Mouse (Mus musculus): Measurements from ENCODE around the gene Mfrp. TPM values are rescaled to one million over a fixed set of nuclear protein-coding genes. Genes with fewer than 3 reads are reported as not detected.

Gene Mfrp
- polyA plus RNA-seq, 1 experiment from 2014 or later, result 0.26 TPM

DNA sequence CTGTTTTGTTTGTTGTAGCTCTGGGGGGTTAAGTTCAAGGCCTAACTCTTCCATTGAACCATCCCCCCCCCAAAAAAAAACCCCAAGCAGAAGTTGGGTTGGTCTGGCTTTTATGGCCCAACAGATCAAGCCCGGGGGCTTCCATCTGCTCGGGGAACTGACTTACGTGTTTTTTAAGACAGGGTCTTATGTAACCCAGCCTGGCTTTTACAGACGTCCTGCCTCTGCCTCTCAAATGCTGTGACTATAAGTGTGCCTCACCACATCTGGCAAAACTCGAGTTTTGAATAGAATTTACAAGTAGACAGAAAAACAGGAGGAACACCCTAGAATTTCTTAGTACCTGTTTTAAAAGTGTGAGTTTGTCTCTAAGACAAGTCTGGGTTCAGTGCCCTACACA lies 19.9 kb upstream of the Mfrp start:
- Histone ChIP-seq H3K27me3 (ENCODE audit: poor library complexity, severe bottlenecking) (peaks cover 89% of the 10 kb centered on the region), H3K36me3 (replicated peaks) (no peaks in the 10 kb centered on the region), H3K4me1 (peaks cover 60% of the 10 kb centered on the region), H3K27ac (no peak overlapping the region), H3K4me3 (no peak overlapping the region), H3K9me3 (no peaks in the 10 kb centered on the region)
- DNase-seq (ENCODE audit: extremely low spot score, low spot score), result no peak
- 73% methylated on average over 5 of the region's 5 CpGs for WGBS

DNA sequence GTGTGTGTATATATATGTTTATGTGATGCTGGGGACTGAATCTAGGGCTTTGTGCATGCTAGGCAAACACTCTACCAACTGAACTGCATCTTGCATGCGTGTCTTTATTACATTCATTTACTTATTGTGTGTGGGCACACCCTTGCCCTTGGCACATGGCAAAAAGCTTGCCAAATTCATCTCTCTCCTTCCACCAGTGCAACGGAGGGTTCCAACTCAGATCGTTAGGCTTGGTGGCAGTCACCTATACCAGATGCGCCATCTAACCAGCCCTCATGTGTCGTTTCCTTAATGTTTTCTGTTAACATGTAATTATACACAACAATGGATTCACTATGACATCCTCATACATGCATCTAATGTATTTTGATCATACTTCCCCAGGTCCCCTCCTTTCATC lies 19.3 kb upstream of the Mfrp start:
- 92% methylated on average over 5 of the region's 5 CpGs for WGBS
- peaks cover 59% of the 10 kb centered on the region for H3K4me1 ChIP-seq
- no peak overlapping the region for H3K4me3 ChIP-seq

DNA sequence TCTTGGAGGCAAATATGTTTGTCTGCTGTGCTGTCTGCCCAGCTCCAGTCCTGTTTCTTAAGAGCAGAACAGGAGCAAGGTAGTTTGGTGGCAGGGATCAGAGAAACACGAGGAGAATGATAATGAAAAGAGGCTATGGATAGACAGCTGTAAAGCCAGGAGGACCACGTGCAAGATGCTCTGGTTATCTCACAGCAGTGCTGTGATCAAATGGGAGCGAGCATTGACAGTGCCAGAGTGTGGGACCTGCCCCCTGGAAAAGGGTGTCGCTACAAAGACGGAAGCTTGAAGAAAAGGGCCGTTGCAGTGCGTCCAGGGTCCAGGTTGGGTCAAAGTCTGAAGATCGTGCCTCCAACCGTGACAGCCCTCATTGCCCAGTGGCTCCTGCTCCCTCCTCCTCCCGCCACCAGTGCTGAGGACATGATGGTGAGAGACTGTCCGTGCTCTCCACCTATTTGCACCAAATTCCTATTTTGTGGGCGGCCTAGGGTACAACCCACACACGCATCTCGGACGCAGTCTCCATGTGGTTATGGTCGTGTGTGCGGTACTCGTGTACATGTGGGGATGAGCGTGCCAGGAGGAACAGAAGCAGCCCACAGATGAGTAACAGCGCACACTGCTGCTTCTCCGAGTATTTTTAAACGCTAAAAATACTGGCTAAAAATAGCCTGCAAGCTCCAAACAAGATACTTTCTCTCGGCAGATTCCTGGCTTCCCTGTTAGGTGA lies 18.0 kb upstream of the Mfrp start:
- H3K27me3 ChIP-seq (ENCODE audit: poor library complexity, severe bottlenecking), result peaks cover 95% of the 10 kb centered on the region
- no peak overlapping the region for H3K27ac ChIP-seq
- 8% methylated on average over 23 of the region's 23 CpGs for WGBS
- H3K36me3 ChIP-seq (replicated peaks), result no peaks in the 10 kb centered on the region
- peaks cover 64% of the 10 kb centered on the region for H3K4me1 ChIP-seq
- no peak for DNase-seq (ENCODE audit: extremely low spot score, low spot score)
- H3K4me3 ChIP-seq, result peak overlapping the region; percentile 72
- H3K9me3 ChIP-seq, result no peaks in the 10 kb centered on the region

More for the DNA sequence above, 19.3 kb upstream of the Mfrp start:
- DNase-seq (ENCODE audit: extremely low spot score, low spot score), result no peak
- no peak overlapping the region for H3K27ac ChIP-seq
- H3K27me3 ChIP-seq (ENCODE audit: poor library complexity, severe bottlenecking), result peaks cover 95% of the 10 kb centered on the region
- no peaks in the 10 kb centered on the region for H3K9me3 ChIP-seq
- no peaks in the 10 kb centered on the region for H3K36me3 ChIP-seq (replicated peaks)

DNA sequence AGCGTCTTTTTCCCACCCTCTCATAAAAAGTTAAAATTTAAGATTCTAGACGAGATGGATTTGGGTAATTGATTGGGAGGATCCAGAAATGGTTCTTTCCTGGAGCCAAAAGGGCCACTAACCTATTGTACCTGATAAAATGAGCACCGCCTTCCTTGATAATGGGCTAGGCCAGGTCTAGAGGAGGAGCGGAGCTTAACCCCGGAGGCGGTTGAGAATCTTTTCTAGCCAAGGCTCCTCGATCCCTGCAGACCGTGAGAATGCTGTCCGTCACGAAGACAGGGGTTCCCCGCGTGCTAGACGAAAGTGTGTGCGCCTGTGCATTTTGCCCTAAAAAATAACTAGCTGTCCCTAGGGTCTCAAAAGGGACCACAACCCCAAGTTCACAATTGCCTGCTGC lies 17.3 kb upstream of the Mfrp start:
- Histone ChIP-seq H3K9me3 (no peaks in the 10 kb centered on the region), H3K4me3 (peak overlapping the region; percentile 72), H3K27me3 (ENCODE audit: poor library complexity, severe bottlenecking) (peaks cover 95% of the 10 kb centered on the region), H3K4me1 (peaks cover 63% of the 10 kb centered on the region), H3K27ac (peak overlapping the region; percentile 84), H3K36me3 (replicated peaks) (no peaks in the 10 kb centered on the region)
- WGBS, result under 1% methylated on average over 14 of the region's 14 CpGs
- no peak for DNase-seq (ENCODE audit: extremely low spot score, low spot score)

DNA sequence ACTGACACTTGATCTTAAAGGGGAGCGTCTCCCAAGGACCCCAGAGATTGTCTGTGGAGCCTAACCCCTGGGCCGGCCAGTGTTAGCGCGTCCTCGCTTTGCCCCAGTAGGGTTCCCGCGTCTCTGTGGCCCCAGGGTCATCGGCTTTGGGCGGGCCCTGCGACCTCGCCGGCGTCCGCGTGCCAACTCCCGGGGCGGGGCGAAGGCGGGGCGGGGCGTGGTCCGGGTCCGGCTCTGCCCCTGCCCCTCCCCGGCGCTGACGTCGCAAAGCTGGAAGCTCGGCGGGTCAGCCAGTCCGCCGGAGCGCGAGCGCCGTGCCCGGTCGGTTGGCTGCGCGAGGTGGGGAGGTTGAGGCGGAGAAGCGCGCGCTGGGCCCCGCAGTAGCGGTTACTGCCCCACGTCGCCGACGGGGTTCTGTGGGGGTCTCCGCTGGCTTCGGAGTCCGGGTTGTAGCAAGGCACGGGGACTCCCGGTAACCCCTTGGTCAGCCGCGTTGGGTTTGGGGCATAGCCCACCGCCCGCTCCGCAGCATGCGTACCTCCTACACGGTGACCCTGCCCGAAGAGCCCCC lies 16.8 kb upstream of the Mfrp start:
- H3K27me3 ChIP-seq (ENCODE audit: poor library complexity, severe bottlenecking), result peaks cover 92% of the 10 kb centered on the region
- no peaks in the 10 kb centered on the region for H3K9me3 ChIP-seq
- under 1% methylated on average over 62 of the region's 62 CpGs for WGBS
- H3K27ac ChIP-seq, result peak overlapping the region; percentile 84
- peak overlapping the region; percentile 72 for H3K4me3 ChIP-seq
- DNase-seq (ENCODE audit: extremely low spot score, low spot score), result peak; percentile 90
- no peaks in the 10 kb centered on the region for H3K36me3 ChIP-seq (replicated peaks)
- peaks cover 66% of the 10 kb centered on the region for H3K4me1 ChIP-seq

DNA sequence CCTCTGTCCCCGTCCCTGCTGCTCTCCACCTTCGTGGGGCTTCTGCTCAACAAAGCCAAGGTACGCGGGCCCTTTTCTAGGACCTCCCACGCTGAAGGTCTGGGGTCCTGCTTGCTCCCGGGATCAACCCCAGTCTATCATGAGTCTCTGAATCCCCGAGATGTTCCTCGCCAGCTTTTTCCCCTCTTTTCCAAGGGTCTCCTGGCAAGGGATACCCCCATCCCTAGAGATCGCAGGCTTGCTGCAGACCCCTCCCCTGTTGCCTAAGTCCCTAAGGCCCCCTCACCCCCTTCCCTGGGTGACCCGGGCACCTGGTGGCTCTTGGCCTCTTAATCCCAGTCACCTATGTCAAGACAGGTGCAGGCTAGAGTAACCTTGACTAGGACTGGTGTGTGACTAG lies 16.3 kb upstream of the Mfrp start:
- 2% methylated on average over 10 of the region's 10 CpGs for WGBS
- Histone ChIP-seq H3K36me3 (replicated peaks) (peaks cover 4% of the 10 kb centered on the region; the same call in 1 of the 2 replicates), H3K27me3 (ENCODE audit: poor library complexity, severe bottlenecking) (peaks cover 86% of the 10 kb centered on the region), H3K4me3 (peak overlapping the region; percentile 72), H3K4me1 (peaks cover 68% of the 10 kb centered on the region), H3K9me3 (no peaks in the 10 kb centered on the region), H3K27ac (peak overlapping the region; percentile 84)
- no peak for DNase-seq (ENCODE audit: extremely low spot score, low spot score)

DNA sequence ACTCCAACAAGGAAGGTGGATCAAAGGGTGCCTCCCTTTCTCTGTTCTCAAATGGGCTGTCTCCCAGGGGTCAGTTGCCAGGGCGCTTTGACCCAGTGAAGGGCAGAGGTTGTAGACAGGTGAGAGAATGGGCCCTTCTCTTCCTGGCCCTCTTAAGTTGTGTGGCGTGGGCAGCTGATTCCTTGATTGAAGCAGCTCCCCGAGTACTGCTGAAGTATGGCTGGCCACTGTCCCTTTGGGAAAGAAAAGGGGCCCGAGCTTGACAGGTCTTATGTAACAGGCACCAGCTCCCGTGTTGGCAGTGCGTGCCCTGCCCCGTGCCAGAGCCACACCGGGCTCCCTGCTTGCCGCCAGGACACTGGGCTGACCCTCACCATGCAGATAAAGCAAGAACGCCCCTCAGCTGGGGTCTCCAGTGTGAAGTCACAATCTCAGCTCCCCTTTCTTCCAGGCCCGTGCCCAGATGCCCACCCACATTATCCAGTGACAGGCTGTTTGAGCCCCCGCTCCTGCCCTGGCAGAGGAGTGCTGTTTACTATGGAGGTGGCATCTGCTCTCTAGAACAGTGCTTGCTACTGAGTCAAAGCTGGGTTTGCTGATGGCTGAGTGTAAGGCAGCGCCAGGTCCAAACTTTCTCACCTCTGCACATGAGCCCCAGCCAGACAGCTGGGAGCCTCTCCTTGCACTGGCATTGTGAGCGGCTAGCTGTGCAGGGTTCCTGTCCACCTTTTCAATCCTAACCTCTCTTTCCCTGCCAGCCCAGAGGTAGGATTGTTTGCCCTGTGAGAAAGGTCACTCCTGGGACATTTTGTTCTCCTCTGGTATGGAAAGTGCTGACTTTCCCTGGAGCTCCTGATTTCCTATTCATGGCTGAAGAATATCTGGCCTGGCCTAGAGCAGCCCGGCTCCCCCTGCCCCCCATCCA lies 15.5 kb upstream of the Mfrp start:
- H3K9me3 ChIP-seq, result no peaks in the 10 kb centered on the region
- H3K27ac ChIP-seq, result no peak overlapping the region
- peak overlapping the region; percentile 72 for H3K4me3 ChIP-seq
- 67% methylated on average over 15 of the region's 15 CpGs for WGBS
- peaks cover 11% of the 10 kb centered on the region for H3K36me3 ChIP-seq (replicated peaks)
- peaks cover 79% of the 10 kb centered on the region for H3K27me3 ChIP-seq (ENCODE audit: poor library complexity, severe bottlenecking)
- peaks cover 68% of the 10 kb centered on the region for H3K4me1 ChIP-seq
- DNase-seq (ENCODE audit: extremely low spot score, low spot score), result no peak

DNA sequence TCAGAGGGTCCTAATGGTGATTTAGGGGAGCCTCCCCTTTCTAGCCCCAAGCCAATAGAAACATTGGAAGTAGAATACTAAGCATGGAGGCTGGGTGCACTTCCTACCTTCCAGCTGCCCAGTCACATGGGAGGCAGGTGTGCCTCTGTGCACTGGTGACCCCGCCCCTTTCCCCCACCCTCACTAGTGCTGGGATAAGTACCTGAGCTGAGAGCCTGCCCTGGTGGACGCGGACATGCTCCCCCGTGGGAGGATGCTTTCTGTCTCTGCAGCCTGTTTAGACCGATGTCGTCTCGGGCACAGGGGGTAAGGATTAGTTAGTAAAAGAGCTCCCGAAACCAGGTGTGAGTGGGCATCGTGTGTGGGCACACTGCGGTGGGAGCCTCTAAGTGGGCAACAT lies 14.6 kb upstream of the Mfrp start:
- H3K9me3 ChIP-seq, result no peaks in the 10 kb centered on the region
- no peak overlapping the region for H3K4me3 ChIP-seq
- peaks cover 71% of the 10 kb centered on the region for H3K27me3 ChIP-seq (ENCODE audit: poor library complexity, severe bottlenecking)
- H3K36me3 ChIP-seq (replicated peaks), result peaks cover 21% of the 10 kb centered on the region
- H3K27ac ChIP-seq, result no peak overlapping the region
- DNase-seq (ENCODE audit: extremely low spot score, low spot score), result no peak
- WGBS, result 35% methylated on average over 10 of the region's 10 CpGs
- peaks cover 61% of the 10 kb centered on the region for H3K4me1 ChIP-seq

DNA sequence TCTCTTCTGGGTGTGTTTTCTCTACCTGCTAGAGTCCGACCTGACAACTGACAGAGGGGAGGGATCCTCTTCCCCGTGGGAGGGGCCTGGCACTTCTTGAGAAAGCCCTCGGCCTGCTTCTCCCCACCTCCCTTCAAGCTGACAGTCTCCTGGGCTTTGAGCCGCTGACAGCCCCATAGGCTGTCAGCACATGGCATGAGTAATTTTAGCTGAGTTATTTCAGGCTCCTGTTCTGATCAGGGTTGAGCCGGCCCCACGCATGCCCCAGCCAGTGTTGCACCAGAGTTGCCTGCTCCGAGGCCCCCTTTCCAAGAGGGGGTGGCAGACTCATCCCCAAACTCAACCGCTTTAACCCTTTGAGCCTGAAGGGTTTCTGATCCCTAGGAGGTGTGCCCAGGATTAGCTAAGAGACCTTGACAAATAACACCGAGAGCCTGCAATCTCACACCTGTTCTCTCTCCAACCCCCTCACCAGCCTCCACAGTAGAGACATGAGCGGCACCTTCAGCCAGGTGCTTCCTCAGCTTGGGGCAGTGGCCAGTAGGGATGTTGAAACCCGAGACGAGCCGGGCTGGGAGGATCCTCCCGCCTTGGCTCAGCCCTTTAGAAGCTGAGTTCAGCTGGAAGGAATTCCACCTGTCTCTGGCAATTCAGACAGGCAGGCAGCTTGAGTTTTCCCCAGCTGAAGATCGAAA lies 13.6 kb upstream of the Mfrp start:
- Histone ChIP-seq H3K4me3 (no peak overlapping the region), H3K4me1 (peaks cover 61% of the 10 kb centered on the region), H3K9me3 (no peaks in the 10 kb centered on the region), H3K36me3 (replicated peaks) (peaks cover 29% of the 10 kb centered on the region), H3K27me3 (ENCODE audit: poor library complexity, severe bottlenecking) (peaks cover 62% of the 10 kb centered on the region), H3K27ac (no peak overlapping the region)
- DNase-seq (ENCODE audit: extremely low spot score, low spot score), result no peak
- 9% methylated on average over 15 of the region's 15 CpGs for WGBS

DNA sequence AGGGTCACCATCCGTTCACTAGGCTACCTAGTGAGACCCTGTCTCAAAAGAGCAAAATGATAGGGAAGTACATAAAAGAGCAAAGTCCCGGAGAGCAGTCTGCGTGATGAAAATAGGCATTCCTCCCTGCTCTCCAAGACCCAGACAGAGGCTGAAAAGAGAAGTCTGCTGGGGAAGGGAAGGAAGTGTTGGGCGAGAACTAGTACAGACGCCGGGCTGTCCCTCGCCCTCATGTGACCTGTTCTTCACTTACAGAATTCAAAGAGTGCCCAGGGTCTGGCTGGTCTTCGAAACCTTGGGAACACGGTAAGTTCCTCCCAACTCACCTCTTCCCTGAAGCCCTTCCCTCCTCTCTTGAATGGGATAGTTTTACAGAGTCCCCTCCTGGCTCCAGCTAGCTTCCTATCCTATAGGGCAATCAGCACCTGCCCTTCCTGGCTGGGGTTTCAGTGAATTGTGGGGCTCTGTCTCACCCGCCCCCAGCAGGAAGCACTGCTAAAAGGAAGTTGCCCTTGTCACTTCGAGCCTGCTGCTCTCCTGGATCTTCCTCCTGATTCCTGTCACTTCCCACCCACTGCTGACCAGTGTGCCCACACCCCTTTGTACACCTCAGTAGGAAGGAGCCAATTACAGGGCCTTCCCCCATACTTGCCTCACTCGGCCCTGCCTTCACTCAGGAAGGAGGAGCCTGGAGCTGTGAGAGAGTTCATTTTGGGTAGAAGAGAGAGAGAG lies 12.5 kb upstream of the Mfrp start:
- H3K36me3 ChIP-seq (replicated peaks), result peaks cover 34% of the 10 kb centered on the region
- H3K4me3 ChIP-seq, result no peak overlapping the region
- H3K27me3 ChIP-seq (ENCODE audit: poor library complexity, severe bottlenecking), result peaks cover 50% of the 10 kb centered on the region
- no peaks in the 10 kb centered on the region for H3K9me3 ChIP-seq
- no peak overlapping the region for H3K27ac ChIP-seq
- 69% methylated on average over 12 of the region's 12 CpGs for WGBS
- DNase-seq (ENCODE audit: extremely low spot score, low spot score), result no peak
- H3K4me1 ChIP-seq, result peaks cover 55% of the 10 kb centered on the region

DNA sequence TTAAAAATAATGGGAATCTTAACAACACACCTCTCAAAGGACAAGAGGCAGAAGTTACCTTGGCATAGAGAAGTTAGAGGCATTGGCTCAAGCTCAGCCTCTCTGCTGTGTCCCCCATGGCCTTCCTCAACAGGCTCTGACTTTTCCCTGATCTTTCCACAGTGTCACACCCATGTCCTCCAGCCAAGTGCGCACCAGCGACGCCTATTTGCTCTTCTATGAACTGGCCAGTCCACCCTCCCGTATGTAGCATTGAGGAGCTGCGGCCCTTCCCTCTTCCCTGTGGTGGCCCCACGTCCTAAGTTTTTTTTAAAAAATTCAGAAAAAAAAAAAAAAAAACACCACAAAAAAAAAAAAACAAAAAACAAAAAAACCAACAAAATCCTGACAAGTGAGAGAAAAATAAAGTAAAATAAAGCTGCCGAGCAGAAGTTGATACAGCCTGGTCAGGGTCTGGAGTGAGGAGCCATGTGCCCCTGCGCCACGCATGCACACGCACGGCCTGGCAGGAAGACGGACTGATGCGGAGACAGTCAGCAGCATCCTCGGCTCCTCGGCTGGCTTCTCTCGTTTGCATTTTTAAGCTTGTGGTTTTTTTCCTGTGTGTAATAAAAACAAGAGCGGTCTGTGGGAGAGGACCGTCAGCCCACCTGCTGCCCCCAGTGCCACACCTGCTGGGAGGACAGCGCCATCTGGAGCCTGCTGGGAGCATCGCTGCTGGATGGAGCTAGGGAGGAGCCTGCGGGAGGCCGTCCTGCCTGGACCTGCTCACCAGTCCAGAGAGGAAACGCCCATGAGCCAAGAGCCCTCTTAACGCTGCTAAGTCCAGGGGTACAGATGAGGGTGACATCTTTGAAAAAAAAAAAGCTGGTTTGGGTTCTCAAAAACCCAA lies 7.7 kb upstream of the Mfrp start:
- Histone ChIP-seq H3K4me1 (peaks cover 32% of the 10 kb centered on the region), H3K27me3 (ENCODE audit: poor library complexity, severe bottlenecking) (peaks cover 6% of the 10 kb centered on the region), H3K36me3 (replicated peaks) (peaks cover 34% of the 10 kb centered on the region), H3K4me3 (no peak overlapping the region), H3K27ac (no peak overlapping the region), H3K9me3 (no peaks in the 10 kb centered on the region)
- WGBS, result 37% methylated on average over 24 of the region's 24 CpGs
- peak; percentile 73 for DNase-seq (ENCODE audit: extremely low spot score, low spot score)
